Mouse (Mus musculus): ENCODE results near the gene Helz.

DNA sequence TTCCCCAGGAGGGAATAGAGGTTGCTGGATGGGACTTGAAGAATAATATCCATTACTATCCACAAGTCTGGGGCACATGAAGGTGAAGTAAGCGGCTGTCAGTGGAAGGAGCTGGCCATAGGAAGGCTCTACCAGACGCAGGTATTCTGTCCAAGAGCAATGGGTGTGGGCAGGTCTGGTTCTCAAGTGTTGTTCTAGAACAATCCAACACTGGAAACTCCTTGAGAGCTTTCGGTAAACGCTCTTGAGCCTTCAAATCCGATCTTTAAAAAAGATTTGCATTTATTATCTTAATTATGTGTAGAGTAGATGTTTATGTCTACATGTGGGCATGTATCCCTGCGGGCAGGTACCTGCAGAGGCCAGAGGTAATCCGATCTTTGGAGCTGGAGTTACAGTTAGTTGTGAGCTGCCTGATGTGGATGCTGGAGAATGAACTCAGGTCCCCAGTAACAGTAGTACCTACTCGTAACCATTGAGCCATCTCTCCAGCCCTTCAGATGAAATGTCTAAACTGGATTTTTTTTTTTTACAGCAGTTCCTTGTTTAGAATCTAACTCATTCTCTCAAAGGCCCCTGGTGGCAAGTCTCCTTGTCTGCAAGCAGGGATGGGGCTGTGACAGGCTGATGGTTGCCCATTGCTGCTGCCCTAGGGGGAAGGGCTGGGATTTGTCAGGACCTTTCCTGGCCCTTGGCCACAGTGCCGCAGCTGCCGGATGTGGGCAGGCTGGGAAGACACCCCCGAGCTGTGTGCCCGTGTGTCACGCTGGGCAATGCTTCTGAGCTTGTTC lies 180.5 kb downstream of the Helz start:
- TF ChIP-seq CTCF (IDR thresholded peaks at IDR 0.05; ENCODE audit: extremely low read depth, insufficient read depth, insufficient read length, insufficient replicate concordance) (no peak), POLR2A (IDR thresholded peaks at IDR 0.05; ENCODE audit: low read depth, low read length) (no peak)

All from spleen, adult 2 months (tissue).